Mouse (Mus musculus): Measurements from ENCODE around the gene Prtg. TPM values are rescaled to one million over a fixed set of nuclear protein-coding genes. Genes with fewer than 3 reads are reported as not detected.
A peak's percentile ranks its signal among the peaks of the same experiment; 100 is the strongest.

Prtg gene
- polyA plus RNA-seq, 1 experiment = not detected

DNA sequence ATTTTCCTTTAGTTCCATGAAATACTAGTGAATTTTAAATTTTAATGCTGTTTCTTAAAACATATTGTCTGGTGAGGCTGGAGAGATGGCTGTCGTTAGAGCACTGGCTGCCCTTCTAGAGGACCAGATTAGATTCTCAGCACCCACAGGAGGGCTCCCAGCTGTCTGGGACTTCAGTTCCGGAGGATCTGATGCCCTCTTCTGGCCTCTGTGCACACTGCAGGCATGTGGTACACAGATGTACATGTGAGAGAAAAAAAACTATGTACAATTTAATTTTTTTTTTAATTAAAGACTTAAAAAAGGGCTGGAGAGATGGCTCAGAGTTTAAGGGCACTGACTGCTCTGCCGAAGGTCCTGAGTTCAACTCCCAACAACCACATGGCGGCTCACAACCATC is 128.6 kb downstream of the Prtg start:
- Histone ChIP-seq H3K27ac (ENCODE audit: insufficient read depth, low read depth, low read length) (no peak overlapping the region), H3K4me1 (ENCODE audit: control insufficient read depth, insufficient read depth, low read length) (no peaks in the 10 kb centered on the region), H3K4me3 (ENCODE audit: insufficient read depth, low read depth, low read length) (no peak overlapping the region)
- WGBS = 92% methylated on average over 4 of the region's 4 CpGs
- TF ChIP-seq POLR2A (IDR thresholded peaks at IDR 0.05; ENCODE audit: insufficient read depth, low read depth, low read length) (no peak), CTCF (IDR thresholded peaks at IDR 0.05; ENCODE audit: insufficient read depth, low read depth, low read length) (no peak)

DNA sequence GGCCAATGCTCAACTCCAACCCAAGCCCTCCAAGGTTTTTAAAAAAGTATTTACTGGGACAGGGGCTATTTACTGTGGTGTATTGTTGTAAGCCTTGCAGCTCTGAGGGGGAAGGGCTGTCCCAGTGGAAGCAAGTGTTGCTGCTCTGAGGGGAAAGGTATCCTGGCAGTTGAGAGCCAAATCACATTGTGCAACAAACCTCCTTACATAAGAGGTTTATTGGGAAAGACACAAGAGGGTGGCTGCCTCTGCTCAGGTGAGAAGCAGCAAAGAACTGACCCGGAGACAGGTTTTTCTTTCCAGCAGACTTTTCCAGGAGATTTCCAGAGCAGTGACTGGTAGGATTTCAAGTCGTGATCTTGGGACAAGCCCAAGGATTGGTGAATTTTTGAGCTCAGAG is 129.6 kb downstream of the Prtg start:
- Histone ChIP-seq H3K4me3 (ENCODE audit: insufficient read depth, low read depth, low read length) (no peak overlapping the region), H3K27ac (ENCODE audit: insufficient read depth, low read depth, low read length) (no peak overlapping the region), H3K4me1 (ENCODE audit: control insufficient read depth, insufficient read depth, low read length) (no peaks in the 10 kb centered on the region)
- TF ChIP-seq CTCF (IDR thresholded peaks at IDR 0.05; ENCODE audit: insufficient read depth, low read depth, low read length) (no peak), POLR2A (IDR thresholded peaks at IDR 0.05; ENCODE audit: insufficient read depth, low read depth, low read length) (no peak)
- 87% methylated on average over 2 of the region's 2 CpGs for WGBS

DNA sequence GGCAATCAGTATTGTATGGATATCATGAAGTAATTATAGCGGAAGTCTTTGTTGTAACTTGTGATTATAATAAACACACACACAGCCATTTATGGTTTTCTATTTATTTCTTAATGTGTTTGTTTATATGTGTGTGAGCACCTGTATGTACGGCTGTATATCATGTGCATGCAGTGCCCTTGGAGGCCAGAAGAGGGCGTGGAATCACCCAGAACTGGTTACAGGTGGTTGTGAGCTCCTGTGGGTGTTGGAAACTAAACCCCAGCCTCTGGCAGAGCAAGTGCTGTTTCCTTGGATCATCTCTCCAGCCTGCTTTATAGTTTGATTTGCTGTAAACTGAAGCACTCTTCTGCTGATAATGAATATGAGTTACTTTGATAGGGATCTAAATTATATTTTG is 136.8 kb downstream of the Prtg start:
- 66% methylated on average over 3 of the region's 3 CpGs for WGBS
- Histone ChIP-seq H3K4me3 (ENCODE audit: insufficient read depth, low read depth, low read length) (no peak overlapping the region), H3K4me1 (ENCODE audit: control insufficient read depth, insufficient read depth, low read length) (no peaks in the 10 kb centered on the region), H3K27ac (ENCODE audit: insufficient read depth, low read depth, low read length) (no peak overlapping the region)
- TF ChIP-seq CTCF (IDR thresholded peaks at IDR 0.05; ENCODE audit: insufficient read depth, low read depth, low read length) (peak; percentile 10; the same call in 1 of the 2 replicates), POLR2A (IDR thresholded peaks at IDR 0.05; ENCODE audit: insufficient read depth, low read depth, low read length) (no peak)

DNA sequence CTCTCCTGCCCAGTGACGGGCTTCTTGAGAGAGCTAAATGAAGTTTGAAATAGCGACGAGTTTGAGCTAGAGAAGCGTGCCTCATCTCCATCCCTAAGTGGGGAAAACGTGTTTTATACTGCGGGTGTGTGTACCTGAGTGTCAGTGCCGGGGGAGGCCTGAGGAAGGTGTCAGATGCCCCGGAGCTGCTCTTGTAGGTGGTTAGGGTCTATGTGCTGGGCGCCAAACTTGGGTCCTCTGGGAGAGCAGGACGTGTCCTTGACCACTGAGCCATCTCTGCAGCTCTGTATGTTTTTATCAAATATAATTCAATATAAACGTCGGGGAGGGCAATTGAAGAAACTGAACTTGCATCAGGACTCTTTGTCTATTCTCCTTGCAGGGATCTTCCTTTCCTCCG is 137.6 kb downstream of the Prtg start:
- WGBS = 92% methylated on average over 13 of the region's 13 CpGs
- no peaks in the 10 kb centered on the region for H3K4me1 ChIP-seq (ENCODE audit: control insufficient read depth, insufficient read depth, low read length)
- no peak for TF ChIP-seq POLR2A (IDR thresholded peaks at IDR 0.05; ENCODE audit: insufficient read depth, low read depth, low read length)
- TF ChIP-seq CTCF (IDR thresholded peaks at IDR 0.05; ENCODE audit: insufficient read depth, low read depth, low read length) = no peak
- no peak overlapping the region for H3K27ac ChIP-seq (ENCODE audit: insufficient read depth, low read depth, low read length)
- H3K4me3 ChIP-seq (ENCODE audit: insufficient read depth, low read depth, low read length) = no peak overlapping the region

DNA sequence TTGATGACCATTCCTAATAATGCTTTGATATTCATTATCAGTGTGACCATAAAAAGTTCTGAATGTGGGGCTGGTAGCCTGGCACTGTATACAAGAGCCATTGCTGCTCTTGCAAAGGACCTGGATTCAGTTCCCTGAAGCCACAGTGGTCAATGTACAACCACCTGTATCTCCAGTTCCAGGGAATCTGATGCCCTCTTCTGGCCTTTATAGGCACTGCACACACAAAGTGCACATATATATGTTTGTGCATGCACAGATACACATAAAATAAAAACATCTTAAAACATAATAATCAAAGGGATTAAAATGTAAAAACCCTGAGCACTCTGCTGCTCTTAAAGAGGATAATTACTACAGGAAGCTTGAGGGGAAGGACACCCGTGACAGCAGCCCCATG is 140.3 kb downstream of the Prtg start:
- WGBS = 98% methylated on average over 1 of the region's 1 CpGs
- H3K27ac ChIP-seq (ENCODE audit: insufficient read depth, low read depth, low read length) = no peak overlapping the region

DNA sequence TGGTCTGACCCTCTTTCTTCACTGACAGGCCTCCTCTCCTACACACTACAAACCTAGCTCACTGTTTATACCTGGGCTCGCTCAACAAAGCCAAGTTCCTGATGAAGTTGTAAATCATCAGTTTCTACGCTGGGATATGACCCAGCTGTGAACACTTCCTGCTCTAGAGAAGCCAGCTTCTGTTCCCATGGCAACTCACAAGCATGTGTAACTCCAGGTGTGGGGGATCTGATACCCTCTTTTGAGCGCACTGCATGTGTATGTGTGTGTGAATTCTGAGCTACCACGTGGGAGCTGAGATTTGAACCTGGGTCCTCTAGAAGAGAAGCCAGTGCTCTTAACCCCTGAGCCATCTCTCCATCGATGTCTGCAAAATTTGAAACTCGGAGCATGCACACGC is 142.9 kb downstream of the Prtg start:
- Histone ChIP-seq H3K4me3 (ENCODE audit: insufficient read depth, low read depth, low read length) (no peak overlapping the region), H3K4me1 (ENCODE audit: control insufficient read depth, insufficient read depth, low read length) (no peaks in the 10 kb centered on the region), H3K27ac (ENCODE audit: insufficient read depth, low read depth, low read length) (no peak overlapping the region)
- whole genome bisulfite sequencing = 76% methylated on average over 7 of the region's 7 CpGs
- TF ChIP-seq POLR2A (IDR thresholded peaks at IDR 0.05; ENCODE audit: insufficient read depth, low read depth, low read length) (no peak), CTCF (IDR thresholded peaks at IDR 0.05; ENCODE audit: insufficient read depth, low read depth, low read length) (no peak)

More for the DNA sequence above, 140.3 kb downstream of the Prtg start:
- no peak overlapping the region for H3K4me3 ChIP-seq (ENCODE audit: insufficient read depth, low read depth, low read length)
- H3K4me1 ChIP-seq (ENCODE audit: control insufficient read depth, insufficient read depth, low read length) = no peaks in the 10 kb centered on the region
- TF ChIP-seq CTCF (IDR thresholded peaks at IDR 0.05; ENCODE audit: insufficient read depth, low read depth, low read length) = no peak
- no peak for TF ChIP-seq POLR2A (IDR thresholded peaks at IDR 0.05; ENCODE audit: insufficient read depth, low read depth, low read length)

GRCm38 (mm10) chr9:72954746-72955145 is 148.1 kb downstream of the Prtg start:
- no peak overlapping the region for H3K27ac ChIP-seq (ENCODE audit: insufficient read depth, low read depth, low read length)
- H3K4me1 ChIP-seq (ENCODE audit: control insufficient read depth, insufficient read depth, low read length) = no peaks in the 10 kb centered on the region
- WGBS = 54% methylated on average over 2 of the region's 2 CpGs
- H3K4me3 ChIP-seq (ENCODE audit: insufficient read depth, low read depth, low read length) = no peak overlapping the region
- TF ChIP-seq CTCF (IDR thresholded peaks at IDR 0.05; ENCODE audit: insufficient read depth, low read depth, low read length) (no peak), POLR2A (IDR thresholded peaks at IDR 0.05; ENCODE audit: insufficient read depth, low read depth, low read length) (no peak)

DNA sequence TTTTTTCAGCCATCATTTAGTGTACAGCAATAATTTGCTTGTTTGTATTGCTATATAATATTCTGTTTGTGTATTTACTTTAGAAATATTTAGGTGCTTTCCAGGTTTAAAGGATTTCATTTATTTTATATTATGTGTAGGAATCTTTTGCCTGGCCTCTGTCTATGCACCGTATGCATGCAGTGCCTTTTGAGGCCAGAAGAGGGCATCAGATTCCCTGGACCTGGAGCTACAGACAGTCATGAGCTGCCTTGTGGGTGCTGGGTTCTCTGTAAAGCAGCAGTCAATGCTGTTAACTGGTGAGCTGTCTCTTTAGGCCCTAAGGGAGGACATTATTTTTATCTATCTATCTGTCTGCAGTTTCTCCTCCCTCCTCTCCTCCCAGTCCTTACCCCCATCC is 148.9 kb downstream of the Prtg start:
- TF ChIP-seq POLR2A (IDR thresholded peaks at IDR 0.05; ENCODE audit: insufficient read depth, low read depth, low read length) = no peak
- Histone ChIP-seq H3K27ac (ENCODE audit: insufficient read depth, low read depth, low read length) (no peak overlapping the region), H3K4me1 (ENCODE audit: control insufficient read depth, insufficient read depth, low read length) (no peaks in the 10 kb centered on the region), H3K4me3 (ENCODE audit: insufficient read depth, low read depth, low read length) (no peak overlapping the region)
- WGBS = 15% methylated on average over 1 of the region's 1 CpGs

DNA sequence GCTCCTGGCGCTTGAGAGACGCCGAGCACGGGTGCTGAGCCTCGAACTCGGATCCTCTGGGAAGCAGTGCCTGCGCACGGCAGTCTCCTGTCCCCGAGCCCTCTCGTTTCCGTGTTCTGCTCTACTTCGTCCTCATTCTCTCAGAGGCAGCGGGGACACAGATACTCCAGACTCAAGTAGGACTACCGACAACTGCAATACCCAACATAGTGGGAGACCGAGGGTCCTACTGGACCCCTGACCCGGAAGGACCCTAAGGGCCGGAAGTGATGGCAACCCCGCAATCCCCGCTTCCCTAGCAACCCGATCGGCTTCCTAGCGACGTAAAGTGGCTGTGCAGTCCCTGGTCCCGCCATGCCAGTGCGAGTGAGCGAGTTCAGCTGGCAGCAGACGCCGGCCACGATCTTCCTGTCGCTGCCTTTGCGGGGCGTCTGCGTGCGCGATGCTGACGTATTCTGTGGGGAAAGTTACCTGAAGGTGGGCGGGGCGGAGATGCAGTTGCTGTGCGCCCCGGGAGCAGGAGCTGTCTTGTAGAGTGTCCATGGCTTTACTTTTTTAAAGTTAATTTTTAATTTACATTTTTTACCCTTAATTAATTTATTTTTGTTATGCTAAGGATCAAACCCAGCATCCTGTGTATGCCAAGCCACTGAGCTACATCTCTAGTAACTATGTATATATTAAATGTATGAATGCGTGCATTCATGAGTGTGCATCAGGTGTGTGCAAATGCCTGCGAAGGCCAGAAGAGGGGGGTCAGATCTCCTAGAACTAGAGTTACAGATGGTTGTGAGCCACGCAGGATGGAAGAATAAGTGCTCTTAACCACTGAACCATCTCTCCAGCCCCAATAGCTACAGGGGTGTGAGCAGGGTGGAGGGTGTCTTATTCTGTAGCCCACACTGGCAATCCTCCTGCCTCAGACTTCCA is 152.1 kb downstream of the Prtg start, which contains the start of the genes Dyx1c1 and Gm44503:
Gene Dyx1c1 (plus strand): TSS at position 265 of the 930 bp plus-strand sequence.
Gene Gm44503 (plus strand): TSS at position 332 of the 930 bp plus-strand sequence.
- H3K4me3 ChIP-seq (ENCODE audit: insufficient read depth, low read depth, low read length) = peak within 1 kb of the TSS; percentile 56
- no peak for TF ChIP-seq CTCF (IDR thresholded peaks at IDR 0.05; ENCODE audit: insufficient read depth, low read depth, low read length)
- TF ChIP-seq POLR2A (IDR thresholded peaks at IDR 0.05; ENCODE audit: insufficient read depth, low read depth, low read length) = peak; percentile 42; the same call in 1 of the 2 replicates
- 2% methylated on average over 43 of the region's 43 CpGs for WGBS
- H3K27ac ChIP-seq (ENCODE audit: insufficient read depth, low read depth, low read length) = no peak within 1 kb of the TSS
- no peaks in the 10 kb centered on the region for H3K4me1 ChIP-seq (ENCODE audit: control insufficient read depth, insufficient read depth, low read length)
